In the genomic region with DNA sequence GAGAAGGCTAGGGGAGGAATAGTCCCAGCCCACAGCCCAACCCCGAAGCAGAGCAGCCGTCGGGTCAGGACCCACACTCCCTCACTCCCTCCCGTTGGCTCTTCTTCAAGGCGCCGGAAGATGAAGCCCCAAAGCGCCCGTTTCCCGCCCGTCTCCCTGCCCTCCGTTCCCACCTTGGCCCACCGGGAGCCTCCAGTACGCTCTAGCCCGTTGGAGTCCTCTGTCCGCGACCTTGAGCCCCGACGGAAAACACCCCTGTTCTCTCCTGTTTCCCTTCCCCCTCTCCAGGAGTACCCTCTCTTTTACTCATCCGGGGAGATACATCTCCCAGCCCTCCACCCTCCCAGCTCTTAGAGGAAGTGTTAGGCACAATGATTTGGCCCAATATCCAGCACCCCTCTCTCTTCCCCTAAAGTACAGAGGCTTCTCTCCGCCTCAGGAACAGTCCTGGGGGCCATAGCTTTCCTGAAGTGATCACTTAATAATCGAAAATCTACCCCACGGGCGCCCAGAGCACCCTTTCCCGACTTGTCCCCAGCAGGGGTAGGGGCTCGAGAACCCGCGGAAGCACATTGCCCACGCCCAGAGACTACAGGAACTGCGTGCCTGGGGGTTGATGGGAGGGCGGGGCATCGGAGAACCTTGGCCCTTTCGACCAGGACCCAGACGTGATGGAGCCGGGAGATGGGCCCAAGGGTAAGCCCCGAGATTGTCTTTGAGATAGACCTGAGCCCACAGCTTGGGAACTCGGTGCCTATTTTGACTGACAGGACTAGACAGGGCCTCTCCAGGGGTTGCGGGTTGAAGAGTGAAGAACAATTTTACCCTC, we compare ENCODE assay signal across 1 mouse cellular context.
TF ChIP-seq lines count a peak whose summit lies in the region.

No protein-coding gene starts in this region.

TF ChIP-seq in CH12.LX, 34 proteins besides CTCF, POLR2A, EP300 and RAD21:
- peak; percentile 16; the same call in 1 of the 2 replicates for TF ChIP-seq MXI1 (IDR thresholded peaks at IDR 0.05; ENCODE audit: low read depth, low read length)
- TF ChIP-seq NELFE (IDR thresholded peaks at IDR 0.05; ENCODE audit: low read depth, low read length), result peak; percentile 56; the same call in 1 of the 2 replicates
- TF ChIP-seq USF1 (IDR thresholded peaks at IDR 0.05; ENCODE audit: low read depth, low read length), result no peak
- peak; percentile 42 for TF ChIP-seq ELF1 (IDR thresholded peaks at IDR 0.05; ENCODE audit: low read depth, low read length)
- TF ChIP-seq TCF12 (IDR thresholded peaks at IDR 0.05; ENCODE audit: low read depth, low read length), result 0 out of 2 replicates have a peak, but pooled peaks have one; percentile 34
- no peak for TF ChIP-seq CHD1 (IDR thresholded peaks at IDR 0.05; ENCODE audit: low read depth, low read length)
- TF ChIP-seq MAX (IDR thresholded peaks at IDR 0.05; ENCODE audit: low read length), result 0 out of 2 replicates have a peak, but pooled peaks have one; percentile 28
